Mouse (Mus musculus) kidney, adult 18-20 months (tissue): ENCODE data around the gene Higd1c.
"Not testable (repeated sequence)": the region's sequence is repeated elsewhere in the genome, so short reads cannot be mapped to it uniquely, and the experiment has no call there.

Experiments
- DNase-seq: peaks from one replicate; pipeline ENCODE4 v3.0.0; 2021

The Higd1c gene

DNA sequence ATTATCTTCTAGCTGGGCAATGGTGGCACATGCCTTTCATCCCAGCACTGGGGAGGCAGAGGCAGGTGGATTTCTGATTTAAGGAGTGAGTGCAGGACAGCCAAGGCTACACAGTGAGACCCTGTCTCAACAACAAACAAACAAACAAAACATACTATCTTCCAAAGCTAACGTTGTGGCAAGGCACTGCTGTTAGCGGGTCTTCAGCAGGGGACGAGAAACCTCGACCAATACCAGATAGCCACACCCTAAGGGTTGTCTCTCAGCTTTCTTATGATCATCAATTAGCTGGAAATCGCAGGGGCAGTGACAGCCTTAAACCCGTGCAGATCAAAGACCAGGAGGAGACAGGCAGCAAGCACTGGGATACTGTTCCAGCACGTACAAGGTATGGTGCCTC is at the start of gene Higd1c:
TSS of gene Higd1c (plus strand) at position 301 of the 400 bp plus-strand sequence.
- DNase-seq, result no peak

DNA sequence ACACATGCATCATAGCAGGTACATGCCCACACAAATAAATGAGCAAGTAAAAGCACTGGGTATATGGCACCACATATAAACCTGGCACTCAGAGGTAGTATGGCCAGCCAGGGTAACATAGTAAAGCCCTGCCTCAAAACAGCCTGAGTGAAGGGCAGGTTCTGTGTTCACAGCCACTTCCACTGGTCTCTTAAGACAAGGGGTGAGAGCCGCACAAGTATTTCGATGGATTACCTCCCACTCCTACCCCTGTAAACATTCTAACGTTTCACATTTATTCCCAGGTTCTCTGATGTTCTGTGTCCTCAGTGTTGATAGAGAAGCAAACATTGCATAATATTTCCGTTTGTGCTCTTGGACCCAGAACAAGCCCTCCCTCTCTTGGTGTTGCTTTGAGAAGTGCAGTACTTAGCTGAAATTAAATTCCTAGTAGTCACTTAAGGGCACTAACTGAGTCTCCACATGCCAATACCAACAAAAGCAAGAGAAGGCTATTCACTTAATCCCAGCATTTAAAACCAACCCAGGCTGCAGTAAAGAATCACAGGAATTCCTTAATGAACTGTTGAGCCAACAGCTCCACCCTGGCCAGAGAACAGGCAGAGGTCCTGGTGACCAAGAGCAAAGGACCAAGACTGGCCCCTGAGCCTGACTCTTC is 46.2 kb upstream of the Higd1c start:
- not testable (repeated sequence) for DNase-seq

DNA sequence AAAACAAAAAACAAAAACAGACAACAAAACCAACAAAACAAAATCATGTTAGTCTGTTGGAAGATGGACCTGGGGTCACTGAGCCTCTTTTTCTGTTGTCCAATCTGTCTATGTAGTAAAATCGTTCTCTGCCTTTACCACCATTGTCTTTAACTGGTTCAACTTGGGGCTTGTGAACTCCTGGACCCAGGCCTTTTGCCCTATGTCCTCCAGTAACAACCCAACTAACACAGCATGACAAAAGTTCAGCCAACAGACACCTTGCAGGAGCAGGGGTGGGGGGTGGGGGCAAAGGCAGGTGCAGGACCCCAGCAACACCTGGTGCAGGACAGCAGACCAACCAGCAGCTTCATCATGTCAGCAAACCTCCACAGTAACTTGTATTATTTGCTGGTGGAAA is 44.5 kb upstream of the Higd1c start:
- DNase-seq, result no peak

DNA sequence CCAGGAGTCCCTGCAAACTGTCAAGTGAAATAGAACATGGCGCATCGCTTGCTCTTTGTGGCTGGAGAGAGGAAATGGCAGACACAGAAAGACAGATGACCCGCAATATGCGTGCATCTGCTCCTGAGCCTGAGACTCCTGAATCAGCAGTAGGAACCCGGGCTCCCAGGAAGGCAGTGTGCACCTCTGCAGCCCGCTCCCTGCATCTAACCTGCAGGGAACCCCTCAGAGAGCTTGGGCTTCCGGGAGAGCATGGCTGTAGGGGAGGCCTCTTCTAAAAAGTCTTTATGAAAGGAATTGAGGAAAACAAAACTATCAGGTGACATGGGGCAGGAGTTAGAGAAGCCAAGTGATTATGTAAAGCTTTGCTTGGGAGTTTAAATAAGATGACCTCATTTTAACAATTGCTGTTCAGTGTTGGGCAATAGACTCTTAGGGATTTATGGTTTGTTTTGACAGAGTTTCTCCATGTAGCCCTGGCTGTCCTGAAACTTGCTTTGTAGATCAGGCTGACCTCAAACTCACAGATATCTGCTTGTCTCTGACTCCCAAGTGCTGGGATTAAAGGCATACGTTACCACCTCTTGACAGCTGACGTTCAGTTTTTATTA is 43.9 kb upstream of the Higd1c start:
- DNase-seq, result peak; percentile 30

DNA sequence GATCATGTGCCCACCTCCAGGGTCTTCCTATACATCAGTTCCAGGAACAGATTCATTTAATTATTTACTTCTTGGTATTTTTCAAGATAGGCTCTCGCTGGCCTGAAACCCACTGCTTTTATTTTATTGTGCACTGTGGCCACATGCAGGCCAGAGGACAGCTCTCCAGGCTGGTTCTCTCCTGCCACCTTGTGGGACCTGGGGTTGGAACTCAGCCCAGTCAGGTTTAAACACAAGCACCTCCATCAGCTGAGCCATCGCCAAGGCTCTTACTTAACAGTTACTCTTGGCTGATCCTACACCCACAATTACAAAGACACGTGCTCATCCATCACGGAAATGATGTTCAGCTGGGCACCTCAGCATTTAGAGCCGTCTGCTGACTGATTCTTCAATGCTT is 43.2 kb upstream of the Higd1c start:
- peak; percentile 81 for DNase-seq

DNA sequence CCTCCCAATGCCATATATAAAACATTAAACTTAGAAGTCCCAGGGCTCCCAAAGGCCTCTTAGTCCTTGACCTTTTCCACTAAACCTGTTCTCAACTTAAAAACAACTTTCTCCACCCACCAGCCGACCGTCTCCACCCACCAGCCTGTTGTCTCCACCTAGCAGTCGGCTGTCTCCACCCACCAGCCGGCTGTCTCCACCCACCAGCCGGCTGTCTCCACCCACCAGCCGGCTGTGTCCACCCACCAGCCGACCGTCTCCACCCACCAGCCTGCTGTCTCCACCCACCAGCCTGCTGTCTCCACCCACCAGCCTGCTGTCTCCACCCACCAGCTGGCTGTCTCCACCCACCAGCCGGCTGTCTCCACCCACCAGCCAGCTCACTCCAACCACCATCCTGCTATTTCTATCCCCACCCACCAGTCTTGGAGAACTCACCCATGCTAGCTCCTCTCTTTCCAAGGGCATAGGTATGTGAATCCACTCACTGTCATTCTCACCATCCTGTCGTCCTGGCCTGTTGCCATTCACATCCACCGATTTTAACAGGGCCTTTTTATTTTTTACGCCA is 40.2 kb upstream of the Higd1c start:
- no peak for DNase-seq

DNA sequence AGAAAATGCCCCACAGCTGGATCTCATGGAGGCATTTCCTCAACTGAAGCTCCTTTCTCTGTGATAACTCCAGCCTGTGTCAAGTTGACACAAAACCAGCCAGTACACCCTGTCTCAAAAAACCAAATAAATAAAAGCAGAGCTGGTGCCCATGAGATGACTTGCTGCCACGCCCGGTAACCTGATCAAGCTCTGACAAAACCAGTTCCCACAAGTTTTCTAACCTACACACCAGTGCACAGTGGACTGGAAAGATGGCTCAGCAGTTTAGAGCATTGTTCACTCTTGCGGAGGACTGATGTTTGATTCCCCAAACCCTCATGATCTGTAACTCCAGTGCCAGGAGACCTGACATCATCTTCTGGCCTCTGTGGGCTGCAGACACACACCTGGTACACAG is 39.1 kb upstream of the Higd1c start:
- no peak for DNase-seq

DNA sequence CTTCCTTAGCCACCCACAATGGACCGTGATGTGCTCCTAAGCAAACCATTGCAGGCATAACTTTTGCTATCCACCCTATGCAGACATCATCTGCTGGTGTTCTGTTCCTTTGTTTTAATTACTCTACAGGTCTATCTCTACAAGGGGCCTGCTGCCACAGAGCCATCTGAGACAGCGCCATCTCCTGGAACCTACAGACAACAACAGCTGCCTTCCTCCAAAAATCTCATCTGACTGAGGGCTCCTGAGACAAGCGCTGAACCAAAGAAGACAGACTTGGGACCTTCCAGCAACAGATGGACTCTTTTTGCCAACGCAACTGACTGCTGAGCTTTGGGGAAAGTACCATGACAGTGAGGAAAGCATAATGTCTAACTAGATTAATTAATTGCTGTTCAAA is 36.3 kb upstream of the Higd1c start:
- not testable (repeated sequence) for DNase-seq

DNA sequence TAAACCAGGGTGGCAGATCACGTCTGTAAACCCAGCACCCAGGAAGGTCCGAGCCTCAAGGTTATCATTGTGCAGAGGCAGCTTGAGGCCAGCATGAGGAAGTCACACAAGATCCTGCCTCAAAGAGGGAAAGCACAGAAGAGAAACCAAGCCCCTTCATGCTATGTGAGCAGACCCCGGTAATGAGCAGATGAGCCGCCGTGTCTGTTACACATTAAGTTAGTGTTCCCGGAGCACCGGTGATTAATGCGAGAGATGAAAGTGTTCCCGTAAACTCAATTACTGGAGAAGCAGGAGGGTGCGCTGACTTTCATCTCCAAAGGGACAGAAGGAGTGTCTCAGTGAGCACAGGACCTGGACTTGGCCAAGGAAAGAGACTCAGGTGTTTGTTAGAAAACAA is 35.0 kb upstream of the Higd1c start:
- not testable (repeated sequence) for DNase-seq

DNA sequence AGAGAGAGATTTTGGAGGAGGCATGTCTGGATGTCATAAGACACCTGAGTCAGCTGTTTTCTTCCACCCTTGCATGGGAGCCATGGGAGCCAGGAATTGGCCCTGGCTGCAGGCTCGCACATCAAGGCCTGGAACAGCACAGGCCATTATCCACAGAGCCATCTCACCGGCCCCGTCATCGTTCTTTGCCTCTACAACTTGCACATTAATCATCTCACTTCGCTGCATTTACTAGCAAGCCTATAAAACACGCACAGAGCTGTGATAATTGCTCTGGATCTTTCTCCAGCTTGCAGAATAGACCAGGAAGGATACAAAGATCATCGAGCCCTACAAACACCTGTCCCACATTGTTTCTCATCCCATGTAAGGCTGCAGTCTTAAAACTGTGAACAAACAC is 33.6 kb upstream of the Higd1c start:
- no peak for DNase-seq

DNA sequence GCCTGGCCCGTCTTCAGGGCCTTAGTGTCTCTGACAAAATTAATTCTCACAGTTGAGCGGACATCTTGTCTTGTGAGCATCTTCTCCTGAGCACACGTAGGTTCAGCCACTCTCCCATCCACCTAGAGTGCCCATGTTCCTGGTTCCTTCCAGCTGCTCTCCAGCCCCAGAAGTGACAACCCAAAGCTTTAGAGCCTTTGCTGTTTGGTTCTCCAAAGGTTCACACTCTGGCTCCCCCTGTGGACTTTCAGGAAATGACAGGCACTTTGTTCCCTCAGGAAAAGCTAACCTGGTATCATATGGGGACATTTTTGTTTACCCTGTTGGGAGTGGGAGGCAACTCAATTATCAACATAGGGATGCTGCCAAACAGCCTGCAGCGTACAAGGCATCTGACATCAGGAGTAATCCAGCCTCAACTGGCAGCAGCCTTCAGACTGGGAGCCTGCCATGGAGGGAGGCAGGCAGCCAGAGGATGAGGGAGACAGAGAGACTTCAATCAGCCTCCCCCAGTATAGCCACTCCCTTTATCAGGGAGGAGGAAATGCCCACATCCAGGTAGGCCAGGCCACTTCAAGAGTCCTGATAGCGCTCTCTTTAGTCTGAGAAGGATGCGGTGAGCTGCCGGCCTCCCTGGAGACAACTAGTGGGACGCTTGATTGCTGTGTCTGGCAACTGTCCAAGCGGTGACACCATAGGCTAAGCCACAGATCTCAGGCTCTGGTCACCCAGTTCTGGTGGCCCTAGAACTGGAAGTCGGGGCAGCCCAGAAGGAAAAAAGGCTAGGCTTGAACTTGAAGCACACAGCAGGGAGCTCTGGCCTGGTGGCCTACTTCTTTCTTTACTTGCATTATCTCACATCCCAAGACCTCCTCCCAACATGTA is 32.0 kb upstream of the Higd1c start:
- DNase-seq, result not testable (repeated sequence)

DNA sequence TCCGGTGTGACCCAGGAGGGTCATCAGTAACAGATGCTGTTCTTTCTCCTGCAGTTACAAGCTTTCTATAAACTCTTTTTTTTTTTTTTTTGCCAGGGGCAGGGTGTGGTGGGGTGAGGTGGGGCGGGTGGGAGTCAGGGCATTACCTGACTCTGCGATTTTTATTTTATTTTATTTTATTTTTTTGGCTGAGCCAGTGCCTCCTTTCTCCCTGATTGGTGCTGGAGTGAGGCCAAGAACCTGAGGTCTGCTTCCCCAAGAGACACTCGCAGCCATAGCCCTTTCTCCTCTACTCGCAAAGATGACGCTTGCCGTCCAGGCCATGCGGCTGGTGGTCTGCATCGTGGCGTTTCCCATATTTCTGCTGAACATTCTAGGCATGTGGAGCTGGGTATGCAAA is 29.7 kb upstream of the Higd1c start, which contains the start of gene Mettl7a3:
TSS of gene Mettl7a3 (plus strand) at position 301 of the 400 bp plus-strand sequence.
- DNase-seq, result no peak

DNA sequence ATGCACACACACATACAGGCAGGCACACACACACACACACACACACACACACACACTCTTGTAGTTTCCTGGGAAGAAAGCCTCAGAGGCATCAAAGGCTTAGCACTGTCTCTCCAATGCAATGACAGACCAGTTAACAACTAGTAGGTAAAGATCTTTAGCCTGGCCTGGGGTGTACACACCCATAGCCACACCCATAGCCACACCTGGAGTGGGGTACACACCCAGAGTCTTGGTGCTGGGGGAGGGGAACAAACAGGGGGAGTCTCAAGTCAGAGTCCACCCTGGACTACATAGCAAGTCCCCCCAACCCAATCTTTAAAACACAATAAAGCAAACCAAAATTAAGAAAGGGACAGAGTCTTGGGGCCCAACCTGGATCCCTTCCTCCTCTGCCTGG is 27.0 kb upstream of the Higd1c start:
- DNase-seq, result not testable (repeated sequence)

DNA sequence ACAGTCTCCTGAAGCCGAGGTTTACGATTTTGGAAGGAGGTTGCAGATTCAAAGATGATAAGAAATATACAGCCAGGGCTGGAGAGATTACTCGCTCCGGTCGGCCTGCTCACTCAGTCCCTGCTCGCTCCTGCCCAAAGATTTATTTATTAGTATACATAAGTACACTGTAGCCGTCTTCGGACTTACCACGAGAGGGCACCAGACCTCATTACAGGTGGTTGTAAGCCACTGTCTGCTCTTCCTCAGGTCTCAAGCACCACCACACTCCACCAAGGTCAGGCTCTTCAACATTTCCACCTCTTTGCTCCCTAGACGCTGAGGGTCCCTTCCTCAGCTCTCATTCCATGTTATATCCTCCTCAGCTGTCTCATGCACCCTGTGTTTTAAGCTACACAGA is 26.5 kb upstream of the Higd1c start:
- DNase-seq, result peak; percentile 73

DNA sequence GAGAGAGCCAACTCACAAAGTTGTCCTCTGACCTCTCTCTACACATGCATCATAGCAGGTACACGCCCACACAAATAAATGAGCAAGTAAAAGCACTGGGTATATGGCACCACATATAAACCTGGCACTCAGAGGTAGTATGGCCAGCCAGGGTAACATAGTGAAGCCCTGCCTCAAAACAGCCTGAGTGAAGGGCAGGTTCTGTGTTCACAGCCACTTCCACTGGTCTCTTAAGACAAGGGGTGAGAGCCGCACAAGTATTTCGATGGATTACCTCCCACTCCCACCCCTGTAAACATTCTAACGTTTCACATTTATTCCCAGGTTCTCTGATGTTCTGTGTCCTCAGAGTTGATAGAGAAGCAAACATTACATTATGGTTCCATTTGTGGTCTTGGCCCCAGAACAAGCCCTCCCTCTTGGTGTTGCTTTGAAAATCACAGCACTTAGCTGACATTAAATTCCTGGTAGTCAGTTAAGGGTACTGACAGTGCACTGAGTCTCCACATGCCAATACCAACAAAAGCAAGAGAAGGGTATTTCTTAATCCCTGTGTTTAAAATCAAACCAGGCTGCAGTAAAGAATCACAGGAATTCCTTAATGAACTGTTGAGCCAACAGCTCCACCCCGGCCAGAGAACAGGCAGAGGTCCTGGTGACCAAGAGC is 22.9 kb upstream of the Higd1c start:
- DNase-seq, result not testable (repeated sequence)

DNA sequence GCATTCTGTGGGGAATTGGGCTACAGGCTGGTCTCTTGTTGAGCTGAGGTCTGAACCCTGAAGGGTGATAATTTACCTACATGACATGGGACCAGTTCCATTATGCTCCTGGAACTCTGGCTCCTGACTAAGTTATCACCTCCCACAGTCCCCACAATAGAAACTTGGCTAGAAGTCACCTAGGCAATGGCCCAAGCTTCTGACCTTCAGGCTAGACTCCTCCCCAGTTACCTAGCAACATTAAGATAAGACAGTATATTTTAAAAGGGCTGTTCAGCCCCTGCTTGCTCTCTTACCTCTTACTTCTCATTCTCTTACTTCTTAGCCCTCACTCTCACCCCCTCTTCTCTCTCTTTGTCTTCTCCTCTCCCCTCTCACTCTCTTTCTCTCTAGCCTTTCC is 18.9 kb upstream of the Higd1c start:
- no peak for DNase-seq

DNA sequence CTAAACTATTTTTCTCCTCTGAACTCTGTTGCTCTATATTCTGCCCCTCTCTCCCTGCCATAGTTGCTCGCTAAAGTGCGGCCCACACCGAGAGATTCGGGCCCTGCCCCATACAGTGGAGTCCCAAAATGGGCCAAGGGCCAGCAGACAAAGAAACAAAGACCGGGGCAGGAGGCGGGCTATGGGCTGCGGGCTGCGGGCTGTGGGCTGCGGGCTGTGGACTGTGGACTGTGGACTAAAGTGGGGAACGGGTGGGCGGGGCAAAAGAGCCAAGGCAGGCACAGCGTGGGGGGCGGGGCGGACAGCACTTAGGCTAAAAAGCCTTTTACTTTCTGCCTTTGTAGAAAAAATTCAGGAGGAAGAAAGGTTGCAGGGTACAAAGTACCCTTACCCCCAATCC is 17.6 kb upstream of the Higd1c start:
- peak; percentile 73 for DNase-seq

DNA sequence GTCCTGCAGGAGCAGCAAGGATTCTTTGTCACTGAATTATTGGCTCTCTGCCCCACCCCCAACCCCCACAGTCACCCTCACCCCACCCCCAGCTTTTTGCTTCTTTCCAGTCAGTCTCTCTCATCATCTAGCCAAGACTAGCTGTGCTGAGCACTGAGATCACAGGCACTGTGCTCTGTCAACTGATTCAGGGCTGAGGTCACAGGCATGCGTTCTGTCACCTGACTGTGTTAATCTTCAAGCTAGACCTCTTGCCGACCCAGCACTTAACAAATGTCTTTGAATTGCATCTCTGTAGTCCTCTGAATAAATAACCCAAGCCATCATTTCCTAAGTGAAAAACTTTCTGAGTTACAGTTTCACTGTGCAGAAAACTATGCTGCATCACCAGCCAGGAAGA is 14.8 kb upstream of the Higd1c start:
- DNase-seq, result peak; percentile 73

DNA sequence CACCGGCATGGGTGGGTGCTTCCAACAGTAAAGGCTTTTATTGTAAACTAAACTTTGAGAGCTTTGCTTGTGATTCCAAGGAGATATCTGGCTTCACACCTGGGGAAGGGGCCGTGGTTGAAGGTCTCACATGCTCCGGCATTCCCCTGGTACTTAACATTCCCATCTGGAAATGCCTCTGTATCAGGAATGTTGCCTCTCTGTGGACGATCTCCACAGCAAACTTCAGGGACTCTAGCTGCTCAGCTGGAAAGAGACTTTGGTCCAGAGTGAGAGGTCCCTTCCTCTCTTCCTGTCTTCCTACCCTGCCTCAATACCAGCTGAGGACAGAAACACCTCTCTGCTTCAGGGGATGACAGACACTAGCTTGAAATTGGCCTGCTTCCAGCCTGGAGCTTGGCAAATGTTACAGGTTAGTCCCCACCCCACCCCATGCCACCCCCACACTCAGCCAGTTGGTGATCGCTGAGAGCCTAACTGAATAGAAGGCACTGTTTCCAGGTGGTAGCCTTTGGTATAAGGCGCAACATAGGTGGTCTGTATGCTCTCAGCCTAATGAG is 12.8 kb upstream of the Higd1c start:
- DNase-seq, result no peak

DNA sequence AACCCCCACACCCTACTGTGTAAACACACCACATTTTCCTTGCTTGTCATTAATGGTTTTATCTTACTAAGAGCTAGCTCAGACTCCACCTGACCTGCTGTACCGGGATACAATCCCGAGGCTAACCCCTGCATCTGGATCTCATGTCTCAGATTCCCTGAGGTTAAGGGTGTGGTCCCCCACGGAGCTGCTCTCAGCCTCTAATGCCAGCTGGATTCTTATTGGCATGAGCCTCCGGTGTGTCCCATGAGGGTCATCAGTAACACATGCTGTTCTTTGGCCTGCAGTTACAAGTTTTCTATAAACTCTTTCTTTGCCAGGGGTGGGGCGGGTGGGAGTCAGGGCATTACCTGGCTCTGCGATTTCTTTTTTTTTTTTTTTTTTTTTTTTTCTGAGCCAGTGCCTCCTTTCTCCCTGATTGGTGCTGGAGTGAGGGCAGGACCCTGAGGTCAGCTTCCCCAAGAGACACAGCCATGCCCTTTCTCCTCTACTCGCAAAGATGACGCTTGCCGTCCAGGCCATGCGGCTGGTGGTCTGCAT is 11.6 kb upstream of the Higd1c start, which contains the start of the genes Methig1 and Mettl7a2:
TSS of gene Methig1 (plus strand) at position 439 of the 540 bp plus-strand sequence.
TSS of gene Mettl7a2 (plus strand) at position 490 of the 540 bp plus-strand sequence.
- no peak for DNase-seq

DNA sequence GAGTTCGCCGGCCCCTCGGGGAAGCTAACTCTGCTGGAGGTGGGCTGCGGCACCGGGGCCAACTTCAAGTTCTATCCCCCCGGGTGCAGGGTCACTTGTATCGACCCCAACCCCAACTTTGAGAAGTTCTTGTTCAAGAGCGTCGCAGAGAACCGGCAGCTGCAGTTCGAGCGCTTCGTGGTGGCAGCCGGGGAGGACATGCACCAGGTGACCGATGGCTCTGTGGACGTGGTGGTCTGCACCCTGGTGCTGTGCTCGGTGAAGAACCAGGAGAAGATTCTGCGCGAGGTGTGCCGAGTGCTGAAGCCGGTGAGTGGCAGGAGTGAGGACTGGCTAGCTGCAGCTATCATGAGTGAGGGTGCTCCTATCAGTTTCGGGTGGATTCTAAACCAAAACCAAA is 10.9 kb upstream of the Higd1c start:
- not testable (repeated sequence) for DNase-seq

DNA sequence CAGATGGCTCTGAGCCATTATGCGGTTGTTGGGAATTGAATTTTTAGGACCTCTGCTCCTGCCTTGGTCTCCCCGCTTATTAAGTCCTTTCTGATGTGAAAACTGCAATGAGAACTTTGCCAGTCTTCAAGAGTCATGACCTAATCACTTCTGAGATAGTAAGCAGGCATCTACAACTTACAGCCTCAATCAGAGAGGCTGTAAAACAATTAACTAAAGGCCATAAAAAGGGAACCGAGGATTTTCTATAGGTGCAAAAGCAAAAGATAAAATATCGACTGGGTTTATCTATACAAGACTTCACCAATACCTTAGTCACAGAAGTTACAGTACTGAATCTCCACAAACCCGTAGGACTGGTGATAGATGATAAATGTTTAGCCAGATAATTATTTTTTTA is 8.5 kb upstream of the Higd1c start:
- no peak for DNase-seq
